Mouse (Mus musculus): ENCODE results near the gene Zfp422. TPM values are rescaled to one million over a fixed set of nuclear protein-coding genes. Genes with fewer than 3 reads are reported as not detected.
"Not testable (repeated sequence)": the region's sequence is repeated elsewhere in the genome, so short reads cannot be mapped to it uniquely, and the experiment has no call there.

Zfp422 gene
- total and polyA plus RNA-seq, 2 experiments from 2014 or later, result 79.8 to 114 TPM

DNA sequence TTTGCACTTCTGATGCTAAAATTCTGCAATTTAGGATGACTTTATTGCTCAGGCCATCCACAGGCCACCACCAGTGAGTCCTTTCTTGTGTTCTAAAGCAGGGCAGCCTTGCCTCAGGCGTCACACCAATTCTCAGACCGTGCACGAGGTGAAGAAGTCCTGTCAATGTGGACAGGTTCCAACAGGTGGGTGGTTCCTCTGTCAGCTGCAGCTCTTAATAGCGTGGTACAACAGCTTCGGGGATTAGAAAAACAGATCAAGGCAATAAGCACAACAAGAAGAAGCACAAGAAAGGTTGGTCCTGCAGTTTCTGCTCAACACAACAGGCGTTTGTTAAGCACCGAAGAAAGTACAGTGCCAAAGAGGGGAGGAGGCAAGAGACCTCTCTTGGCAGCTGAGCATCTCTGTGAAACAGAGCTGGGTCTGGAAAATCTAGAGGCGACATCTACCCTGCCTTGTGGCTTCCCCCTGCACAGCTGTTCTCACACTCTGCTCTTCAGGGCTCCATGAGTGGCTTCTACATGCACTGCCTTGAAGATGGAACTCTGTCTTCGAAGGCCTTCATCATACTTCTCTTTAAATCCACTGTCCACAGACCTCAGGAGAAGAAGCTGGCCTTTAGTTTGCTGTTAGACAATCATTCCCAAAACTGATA lies 7.9 kb upstream of the Zfp422 start:
- no peak overlapping the region for H3K9ac ChIP-seq
- DNase-seq, result no peak
- H3K27me3 ChIP-seq (ENCODE audit: insufficient read depth, low read length), result no peaks in the 10 kb centered on the region
- H3K4me1 ChIP-seq (ENCODE audit: insufficient read depth), result no peaks in the 10 kb centered on the region
- WGBS, result 84% methylated on average over 9 of the region's 9 CpGs
- H3K9me3 ChIP-seq (ENCODE audit: low read length), result no peaks in the 10 kb centered on the region
- ATAC-seq, result no peak
- no peak overlapping the region for H3K27ac ChIP-seq (ENCODE audit: low read depth, low read length)
- H3K4me3 ChIP-seq (ENCODE audit: low read depth, low read length), result no peak overlapping the region
- no peaks in the 10 kb centered on the region for H3K36me3 ChIP-seq (ENCODE audit: insufficient read depth)
- TF ChIP-seq CTCF (IDR thresholded peaks at IDR 0.05; ENCODE audit: low read depth), result no peak
- H3K4me2 ChIP-seq (ENCODE audit: low read depth), result no peak overlapping the region

DNA sequence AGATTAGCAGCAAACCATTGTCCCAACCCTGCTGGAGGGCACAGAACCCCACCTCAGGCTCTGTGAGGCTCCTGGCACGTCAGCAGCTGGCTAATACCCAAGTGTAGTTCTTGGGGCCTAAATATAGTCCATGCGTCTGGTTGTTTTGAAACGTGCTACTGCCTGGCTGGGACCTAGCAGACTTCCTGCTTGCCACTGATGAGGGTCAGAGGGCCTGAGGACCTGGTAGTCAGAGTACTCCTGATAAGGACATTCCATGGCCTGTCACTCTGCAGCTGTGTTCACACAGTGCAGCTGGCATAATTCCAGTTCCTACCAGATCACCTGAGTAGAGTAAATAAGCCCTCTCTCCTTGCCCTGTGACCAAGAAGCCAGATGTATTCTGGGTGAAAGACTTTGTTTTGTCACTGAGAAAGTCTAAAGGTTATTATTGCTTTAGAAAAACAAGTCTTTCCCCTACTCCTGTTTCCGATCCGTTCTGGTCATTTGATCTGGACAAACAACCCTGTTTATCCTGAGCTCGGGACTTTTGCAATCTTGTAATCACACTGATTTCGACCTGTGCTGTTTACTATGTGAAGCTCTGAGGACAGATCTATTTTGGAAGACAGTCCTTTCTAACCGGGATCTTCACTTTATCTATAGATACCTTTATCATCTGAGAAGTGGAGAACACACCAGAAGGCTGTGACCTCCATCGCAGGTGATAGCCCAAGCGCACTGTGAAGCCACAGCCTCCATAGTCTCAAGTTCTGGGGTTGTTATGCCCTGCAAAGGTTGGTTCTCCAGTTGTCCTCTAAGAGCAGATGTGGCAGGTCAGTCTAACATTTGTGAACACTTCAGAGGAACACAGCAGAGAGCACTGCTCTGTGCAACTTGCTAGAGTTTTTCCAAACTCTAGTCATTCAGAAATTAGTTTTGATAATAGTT lies 6.7 kb upstream of the Zfp422 start:
- Histone ChIP-seq H3K9me3 (ENCODE audit: low read length) (no peaks in the 10 kb centered on the region), H3K4me2 (ENCODE audit: low read depth) (no peak overlapping the region), H3K4me3 (ENCODE audit: low read depth, low read length) (no peak overlapping the region), H3K4me1 (ENCODE audit: insufficient read depth) (no peaks in the 10 kb centered on the region), H3K9ac (no peak overlapping the region), H3K27me3 (ENCODE audit: insufficient read depth, low read length) (no peaks in the 10 kb centered on the region), H3K36me3 (ENCODE audit: insufficient read depth) (no peaks in the 10 kb centered on the region), H3K27ac (ENCODE audit: low read depth, low read length) (no peak overlapping the region)
- DNase-seq (no peak), ATAC-seq (no peak)
- WGBS, result 69% methylated on average over 10 of the region's 10 CpGs
- TF ChIP-seq CTCF (IDR thresholded peaks at IDR 0.05; ENCODE audit: low read depth), result no peak

DNA sequence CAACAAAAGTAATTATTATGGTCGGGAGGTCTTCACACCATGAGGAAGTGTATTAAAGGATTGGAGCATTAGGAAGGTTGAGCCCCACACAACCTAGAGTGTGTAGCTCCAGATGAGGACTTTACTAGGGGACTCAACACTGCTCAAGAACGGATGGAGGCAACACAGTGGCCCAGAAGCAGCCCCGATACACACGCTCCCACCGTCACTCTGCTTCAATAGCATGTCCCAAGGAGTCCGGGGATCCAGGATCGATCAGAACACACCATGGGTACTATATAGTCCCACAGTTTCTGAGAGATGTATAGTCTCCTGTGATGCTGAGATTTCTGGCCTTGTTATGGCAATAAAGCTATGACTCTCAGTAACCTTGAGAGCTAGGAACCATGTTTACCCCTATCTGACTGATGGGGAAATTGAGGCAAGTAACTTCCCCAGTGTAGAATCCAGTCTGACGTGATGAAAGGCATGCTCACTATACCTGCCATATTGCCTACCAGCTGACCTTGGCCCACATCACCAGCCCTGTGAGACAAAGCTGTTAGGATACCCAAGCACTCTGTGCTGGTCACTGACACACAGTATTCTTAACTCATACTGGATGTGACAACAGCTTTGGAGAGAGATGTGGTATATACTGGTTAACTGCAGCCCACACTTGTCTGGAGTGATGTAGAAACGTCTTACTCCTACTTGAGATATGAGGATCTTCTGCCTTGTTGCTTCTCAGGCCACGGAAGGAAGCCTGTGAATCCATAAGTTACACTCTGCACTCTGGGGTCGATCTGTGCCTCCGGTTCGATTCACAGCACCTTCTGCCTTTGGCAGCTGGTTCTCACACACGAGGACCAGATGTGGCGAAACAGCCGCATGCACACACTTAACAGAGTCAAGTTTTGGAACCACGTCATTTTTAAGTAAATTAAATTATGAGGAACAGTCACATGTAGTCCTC lies 5.2 kb upstream of the Zfp422 start:
- Histone ChIP-seq H3K9ac (no peak overlapping the region), H3K4me1 (ENCODE audit: insufficient read depth) (no peaks in the 10 kb centered on the region), H3K27ac (ENCODE audit: low read depth, low read length) (no peak overlapping the region), H3K27me3 (ENCODE audit: insufficient read depth, low read length) (no peaks in the 10 kb centered on the region), H3K4me3 (ENCODE audit: low read depth, low read length) (no peak overlapping the region), H3K9me3 (ENCODE audit: low read length) (no peaks in the 10 kb centered on the region), H3K4me2 (ENCODE audit: low read depth) (no peak overlapping the region), H3K36me3 (ENCODE audit: insufficient read depth) (no peaks in the 10 kb centered on the region)
- DNase-seq, result no peak
- 94% methylated on average over 17 of the region's 17 CpGs for WGBS
- no peak for ATAC-seq
- no peak for TF ChIP-seq CTCF (IDR thresholded peaks at IDR 0.05; ENCODE audit: low read depth)

DNA sequence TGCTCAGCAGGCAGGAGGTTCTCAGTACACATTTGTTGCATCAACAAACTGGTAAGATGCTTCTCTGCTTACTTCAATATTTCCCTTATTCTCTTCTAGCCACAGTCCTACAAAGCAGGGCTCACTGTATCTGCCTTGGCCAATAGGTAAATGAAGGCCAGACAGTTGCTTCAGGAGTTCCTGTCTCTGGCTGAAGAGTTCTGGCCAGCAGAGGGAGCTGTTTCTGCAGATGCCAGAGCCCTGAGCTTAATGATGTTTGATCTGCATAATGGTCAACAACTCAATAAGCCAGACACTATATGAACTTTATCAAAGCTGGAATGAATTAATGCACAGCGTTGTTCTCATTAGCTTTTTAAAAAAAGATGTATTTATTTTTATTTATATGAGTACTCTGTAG lies 3.3 kb upstream of the Zfp422 start:
- Histone ChIP-seq H3K9me3 (ENCODE audit: low read length) (no peaks in the 10 kb centered on the region), H3K27me3 (ENCODE audit: insufficient read depth, low read length) (no peaks in the 10 kb centered on the region), H3K9ac (no peak overlapping the region), H3K4me3 (ENCODE audit: low read depth, low read length) (no peak overlapping the region), H3K4me1 (ENCODE audit: insufficient read depth) (peaks cover 2% of the 10 kb centered on the region; the same call in 1 of the 2 replicates), H3K27ac (ENCODE audit: low read depth, low read length) (no peak overlapping the region), H3K4me2 (ENCODE audit: low read depth) (no peak overlapping the region), H3K36me3 (ENCODE audit: insufficient read depth) (no peaks in the 10 kb centered on the region)
- WGBS, result 55% methylated on average over 1 of the region's 1 CpGs
- TF ChIP-seq CTCF (IDR thresholded peaks at IDR 0.05; ENCODE audit: low read depth), result peak; percentile 74
- DNase-seq, result peak; percentile 47
- no peak for ATAC-seq

DNA sequence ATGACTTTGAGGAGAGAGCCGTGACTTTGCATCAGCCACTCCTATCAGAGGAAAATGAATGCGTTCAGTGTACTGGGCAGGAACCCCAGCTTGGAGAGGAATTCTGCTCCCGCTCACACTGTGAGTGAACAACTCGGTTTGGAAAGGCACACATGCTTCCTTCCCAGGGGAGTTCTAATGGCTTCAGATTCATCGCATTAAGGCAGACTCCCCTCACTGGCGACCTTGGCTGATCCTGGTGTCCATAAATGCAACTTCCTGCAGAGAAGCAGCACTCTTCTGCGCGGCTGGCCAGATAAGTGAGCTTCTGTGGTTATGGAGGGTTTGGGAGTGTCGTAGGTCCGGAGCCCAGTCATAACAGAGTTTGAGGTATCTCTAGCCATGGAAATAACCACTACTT lies 967 bp upstream of the Zfp422 start:
- no peak for DNase-seq
- Histone ChIP-seq H3K9ac (no peak overlapping the region), H3K27me3 (ENCODE audit: insufficient read depth, low read length) (no peaks in the 10 kb centered on the region), H3K9me3 (ENCODE audit: low read length) (no peaks in the 10 kb centered on the region), H3K4me3 (ENCODE audit: low read depth, low read length) (no peak overlapping the region), H3K4me2 (ENCODE audit: low read depth) (no peak overlapping the region), H3K36me3 (ENCODE audit: insufficient read depth) (peaks cover 10% of the 10 kb centered on the region), H3K27ac (ENCODE audit: low read depth, low read length) (no peak overlapping the region), H3K4me1 (ENCODE audit: insufficient read depth) (peaks cover 3% of the 10 kb centered on the region; the same call in 1 of the 2 replicates)
- 92% methylated on average over 10 of the region's 10 CpGs for WGBS
- no peak for TF ChIP-seq CTCF (IDR thresholded peaks at IDR 0.05; ENCODE audit: low read depth)
- ATAC-seq, result no peak

DNA sequence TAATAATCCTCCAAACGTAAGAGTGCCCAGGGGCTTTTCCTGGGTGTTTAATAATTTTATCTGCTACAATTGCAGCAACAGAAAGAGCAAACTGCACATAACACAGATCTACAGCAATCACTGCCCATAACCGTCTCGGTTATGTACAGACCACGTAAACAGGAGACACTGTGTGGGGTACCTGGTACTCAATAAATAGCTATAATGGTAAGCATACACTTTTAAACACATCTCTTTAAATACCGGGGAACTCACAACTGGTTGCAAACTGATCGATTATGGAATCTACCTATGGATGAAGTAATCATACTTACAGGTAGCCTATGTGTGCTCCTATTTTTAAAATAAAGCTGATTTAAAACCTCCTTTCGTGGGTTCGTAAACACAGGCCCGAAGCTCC lies 704 bp downstream of the Zfp422 start:
- Histone ChIP-seq H3K27me3 (ENCODE audit: insufficient read depth, low read length) (no peaks in the 10 kb centered on the region), H3K27ac (ENCODE audit: low read depth, low read length) (peak overlapping the region; percentile 98), H3K9me3 (ENCODE audit: low read length) (no peaks in the 10 kb centered on the region), H3K4me3 (ENCODE audit: low read depth, low read length) (peak overlapping the region; percentile 88), H3K9ac (peak overlapping the region; percentile 99), H3K4me2 (ENCODE audit: low read depth) (peak overlapping the region; percentile 61), H3K36me3 (ENCODE audit: insufficient read depth) (peaks cover 17% of the 10 kb centered on the region), H3K4me1 (ENCODE audit: insufficient read depth) (peaks cover 3% of the 10 kb centered on the region; the same call in 1 of the 2 replicates)
- 7% methylated on average over 9 of the region's 9 CpGs for WGBS
- DNase-seq (no peak), ATAC-seq (0 out of 2 replicates have a peak, but pooled peaks have one; percentile 1)
- no peak for TF ChIP-seq CTCF (IDR thresholded peaks at IDR 0.05; ENCODE audit: low read depth)

DNA sequence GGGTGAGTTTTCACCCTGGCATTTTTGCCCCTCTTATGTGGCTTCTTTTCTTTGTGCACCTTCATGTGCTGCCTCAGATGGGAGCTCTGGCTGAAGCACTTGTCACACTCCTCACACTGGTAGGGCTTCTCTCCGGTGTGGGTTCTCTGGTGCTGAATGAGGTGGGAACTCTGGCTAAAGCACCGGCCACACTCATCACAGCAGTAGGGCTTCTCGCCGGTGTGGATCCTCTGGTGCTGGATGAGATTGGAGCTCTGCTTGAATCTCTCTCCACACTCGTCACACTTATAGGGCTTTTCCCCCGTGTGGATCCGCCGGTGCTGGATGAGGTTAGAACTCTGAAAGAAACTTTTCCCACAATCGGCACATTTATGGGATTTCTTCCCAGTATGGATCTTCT lies 2.4 kb downstream of the Zfp422 start:
- ATAC-seq; H3K4me1 ChIP-seq (ENCODE audit: insufficient read depth); H3K9ac ChIP-seq; H3K27me3 ChIP-seq (ENCODE audit: insufficient read depth, low read length); DNase-seq; H3K4me2 ChIP-seq (ENCODE audit: low read depth); H3K9me3 ChIP-seq (ENCODE audit: low read length); H3K4me3 ChIP-seq (ENCODE audit: low read depth, low read length); H3K27ac ChIP-seq (ENCODE audit: low read depth, low read length): not testable (repeated sequence)
- H3K36me3 ChIP-seq (ENCODE audit: insufficient read depth), result peaks cover 17% of the 10 kb centered on the region
- WGBS, result 96% methylated on average over 9 of the region's 9 CpGs

All from forebrain, postnatal 0 days (tissue).